Mouse (Mus musculus) heart, embryonic 15.5 days (tissue): Measurements from ENCODE around the gene Scgb1a1. TPM values are rescaled to one million over a fixed set of nuclear protein-coding genes. Genes with fewer than 3 reads are reported as not detected.
"Not testable (repeated sequence)": the region's sequence is repeated elsewhere in the genome, so short reads cannot be mapped to it uniquely, and the experiment has no call there.

Source experiments
- ATAC-seq: fragments of 200-750 bp; cut with Nextera tagmentation; replicated peaks from 2 replicates; pipeline ENCODE4 v1.8.0; 2017; ENCODE audit warnings: low read depth, moderate TSS enrichment; ENCODE audit not compliant: insufficient number of reproducible peaks, insufficient read depth, low FRiP score
- H3K27ac ChIP-seq: fragments of 300-500 bp; sonication (generic); 2 replicates; pipeline ENCODE4 v1.5.1; 2015; ENCODE audit warnings: mild to moderate bottlenecking, inconsistent platforms
- H3K27me3 ChIP-seq: fragments of 300-500 bp; sonication (generic); 2 replicates; pipeline ENCODE4 v1.6.1; 2015; ENCODE audit warnings: inconsistent platforms
- H3K36me3 ChIP-seq: fragments of 300-500 bp; sonication (generic); 2 replicates; pipeline ENCODE4 v1.6.1; 2015; ENCODE audit warnings: mild to moderate bottlenecking, inconsistent platforms
- H3K4me1 ChIP-seq: fragments of 300-500 bp; sonication (generic); replicated peaks from 2 replicates; pipeline ENCODE4 v1.6.1; 2015; ENCODE audit warnings: inconsistent platforms
- H3K4me2 ChIP-seq: fragments of 300-500 bp; sonication (generic); 2 replicates; pipeline ENCODE4 v1.6.1; 2015; ENCODE audit warnings: inconsistent platforms, mild to moderate bottlenecking, moderate library complexity
- H3K4me3 ChIP-seq: fragments of 300-500 bp; sonication (generic); 2 replicates; pipeline ENCODE4 v1.5.1; 2015; ENCODE audit warnings: mild to moderate bottlenecking, inconsistent platforms
- H3K9ac ChIP-seq: fragments of 300-500 bp; sonication (generic); 2 replicates; pipeline ENCODE4 v1.6.1; 2015; ENCODE audit warnings: mild to moderate bottlenecking, inconsistent platforms
- H3K9me3 ChIP-seq: fragments of 300-500 bp; sonication (generic); replicated peaks from 2 replicates; pipeline ENCODE4 v1.6.1; 2016; ENCODE audit warnings: inconsistent platforms
- WGBS: fragments of 180-500 bp; shearing (Covaris S2); methylation state at CpG from one replicate; pipeline ENCODE4 v1.1.7; 2015; ENCODE audit warnings: mixed read lengths; 5-methylcytosine and 5-hydroxymethylcytosine counted together
- polyA plus RNA-seq: library from polyadenylated mRNA; unstranded; fragments of >200 nt; fragmentation: Nextera tagmentation; extraction: Ambion mirVana; gene quantifications from 2 replicates; pipeline ENCODE4 v1.2.1, GENCODE M21; 2015

The Scgb1a1 gene
- polyA plus RNA-seq, 1 experiment from 2014 or later: 0.30 TPM

- Histone ChIP-seq H3K9ac (no peak overlapping the region), H3K9me3 (no peaks in the 10 kb centered on the region), H3K36me3 (no peaks in the 10 kb centered on the region), H3K4me1 (peaks cover 6% of the 10 kb centered on the region), H3K4me2 (no peak overlapping the region), H3K27ac (no peak overlapping the region), H3K27me3 (no peaks in the 10 kb centered on the region), H3K4me3 (no peak overlapping the region)
- whole genome bisulfite sequencing: 76% methylated on average over 2 of the region's 2 CpGs
- ATAC-seq: no peak
Observed at GRCm38 (mm10) chr19:9062822-9063221, 24.9 kb downstream of the Scgb1a1 start.

- ATAC-seq: no peak
- 83% methylated on average over 8 of the region's 8 CpGs for WGBS
Observed at GRCm38 (mm10) chr19:9061221-9061893, 26.4 kb downstream of the Scgb1a1 start.

GRCm38 (mm10) chr19:9060103-9060502, 27.7 kb downstream of the Scgb1a1 start:
- no peak overlapping the region for H3K27ac ChIP-seq
- H3K4me3 ChIP-seq: no peak overlapping the region
- no peak overlapping the region for H3K4me2 ChIP-seq
- no peaks in the 10 kb centered on the region for H3K9me3 ChIP-seq
- WGBS: 75% methylated on average over 4 of the region's 4 CpGs
- no peak for ATAC-seq
- H3K4me1 ChIP-seq: no peaks in the 10 kb centered on the region
- H3K9ac ChIP-seq: no peak overlapping the region
- no peaks in the 10 kb centered on the region for H3K27me3 ChIP-seq
- no peaks in the 10 kb centered on the region for H3K36me3 ChIP-seq

More at GRCm38 (mm10) chr19:9061221-9061893, 26.4 kb downstream of the Scgb1a1 start:
- Histone ChIP-seq H3K4me1 (peaks cover 4% of the 10 kb centered on the region), H3K4me2 (no peak overlapping the region), H3K4me3 (no peak overlapping the region), H3K9ac (no peak overlapping the region), H3K27me3 (no peaks in the 10 kb centered on the region), H3K9me3 (no peaks in the 10 kb centered on the region), H3K27ac (no peak overlapping the region), H3K36me3 (no peaks in the 10 kb centered on the region)

GRCm38 (mm10) chr19:9059391-9059790, 28.4 kb downstream of the Scgb1a1 start:
- Histone ChIP-seq H3K9ac (no peak overlapping the region), H3K9me3 (no peaks in the 10 kb centered on the region), H3K36me3 (no peaks in the 10 kb centered on the region), H3K4me3 (no peak overlapping the region), H3K4me1 (no peaks in the 10 kb centered on the region), H3K4me2 (no peak overlapping the region), H3K27ac (no peak overlapping the region), H3K27me3 (no peaks in the 10 kb centered on the region)
- WGBS: 68% methylated on average over 7 of the region's 7 CpGs
- no peak for ATAC-seq

- peaks cover 1% of the 10 kb centered on the region; the same call in 1 of the 2 replicates for H3K4me1 ChIP-seq
- no peaks in the 10 kb centered on the region for H3K27me3 ChIP-seq
- WGBS: 70% methylated on average over 4 of the region's 4 CpGs
- no peak overlapping the region for H3K27ac ChIP-seq
- no peaks in the 10 kb centered on the region for H3K9me3 ChIP-seq
- no peak overlapping the region for H3K4me2 ChIP-seq
- no peak overlapping the region for H3K9ac ChIP-seq
- ATAC-seq: no peak
- H3K36me3 ChIP-seq: no peaks in the 10 kb centered on the region
- H3K4me3 ChIP-seq: no peak overlapping the region
Observed at GRCm38 (mm10) chr19:9058944-9059343, 28.8 kb downstream of the Scgb1a1 start.

GRCm38 (mm10) chr19:9058331-9058884, 29.4 kb downstream of the Scgb1a1 start:
- ATAC-seq: no peak
- Histone ChIP-seq H3K27ac (no peak overlapping the region), H3K27me3 (no peaks in the 10 kb centered on the region), H3K4me1 (peaks cover 6% of the 10 kb centered on the region), H3K9me3 (no peaks in the 10 kb centered on the region), H3K4me2 (no peak overlapping the region), H3K4me3 (no peak overlapping the region), H3K36me3 (no peaks in the 10 kb centered on the region), H3K9ac (no peak overlapping the region)
- 85% methylated on average over 1 of the region's 1 CpGs for WGBS

- Histone ChIP-seq H3K4me3 (no peak overlapping the region), H3K4me1 (peaks cover 14% of the 10 kb centered on the region), H3K27me3 (no peaks in the 10 kb centered on the region), H3K27ac (no peak overlapping the region), H3K36me3 (no peaks in the 10 kb centered on the region), H3K4me2 (no peak overlapping the region), H3K9ac (no peak overlapping the region), H3K9me3 (no peaks in the 10 kb centered on the region)
- ATAC-seq: no peak
Observed at GRCm38 (mm10) chr19:9057679-9058078, 30.1 kb downstream of the Scgb1a1 start.

- Histone ChIP-seq H3K36me3 (no peaks in the 10 kb centered on the region), H3K9ac (no peak overlapping the region), H3K4me3 (no peak overlapping the region), H3K9me3 (no peaks in the 10 kb centered on the region), H3K27ac (no peak overlapping the region), H3K4me1 (peaks cover 15% of the 10 kb centered on the region), H3K4me2 (no peak overlapping the region), H3K27me3 (no peaks in the 10 kb centered on the region)
- WGBS: 81% methylated on average over 4 of the region's 4 CpGs
- ATAC-seq: no peak
Observed at GRCm38 (mm10) chr19:9055703-9056355, 31.9 kb downstream of the Scgb1a1 start.

- WGBS: 10% methylated on average over 2 of the region's 2 CpGs
- no peak overlapping the region for H3K4me3 ChIP-seq
Observed at GRCm38 (mm10) chr19:9055153-9055552, 32.6 kb downstream of the Scgb1a1 start.

GRCm38 (mm10) chr19:9052803-9053431, 34.8 kb downstream of the Scgb1a1 start:
- H3K27ac ChIP-seq: peak overlapping the region; percentile 53
- no peaks in the 10 kb centered on the region for H3K9me3 ChIP-seq
- H3K36me3 ChIP-seq: no peaks in the 10 kb centered on the region
- peaks cover 20% of the 10 kb centered on the region for H3K4me1 ChIP-seq
- H3K9ac ChIP-seq: no peak overlapping the region
- H3K4me3 ChIP-seq: no peak overlapping the region
- peak; percentile 88 for ATAC-seq
- H3K4me2 ChIP-seq: no peak overlapping the region
- no peaks in the 10 kb centered on the region for H3K27me3 ChIP-seq
- WGBS: 7% methylated on average over 6 of the region's 6 CpGs

More at GRCm38 (mm10) chr19:9055153-9055552, 32.6 kb downstream of the Scgb1a1 start:
- Histone ChIP-seq H3K27ac (no peak overlapping the region), H3K9ac (no peak overlapping the region), H3K9me3 (no peaks in the 10 kb centered on the region), H3K36me3 (no peaks in the 10 kb centered on the region), H3K27me3 (no peaks in the 10 kb centered on the region), H3K4me2 (no peak overlapping the region), H3K4me1 (peaks cover 15% of the 10 kb centered on the region)
- no peak for ATAC-seq

- peaks cover 30% of the 10 kb centered on the region for H3K4me1 ChIP-seq
- not testable (repeated sequence) for H3K4me2 ChIP-seq, H3K9ac ChIP-seq, H3K4me3 ChIP-seq, ATAC-seq, H3K27me3 ChIP-seq, H3K27ac ChIP-seq, H3K9me3 ChIP-seq, H3K36me3 ChIP-seq
- WGBS: 90% methylated on average over 4 of the region's 4 CpGs
Observed at GRCm38 (mm10) chr19:9051985-9052384, 35.8 kb downstream of the Scgb1a1 start.
